Mouse (Mus musculus): ENCODE measurements at regions not wholly inside any gene's neighbourhood (a gene's known extent, or its start where the extent isn't known, plus 50 kb on each side); places are given as distances from the start of the nearest gene placed in this dataset.

- TF ChIP-seq CTCF (IDR thresholded peaks at IDR 0.05) (no peak), EP300 (IDR thresholded peaks at IDR 0.05) (no peak)
Measured at GRCm38 (mm10) chr1:96626271-96626670, 245.7 kb downstream of the Slco4c1 start.

Measured in lung, postnatal 0 days (tissue).